Mouse (Mus musculus) embryonic fibroblast, embryonic 13.5 days (primary cell): ENCODE measurements around the gene Fam24a.

ENCODE experiments used
- CTCF ChIP-seq: IDR thresholded peaks from 2 replicates; pipeline ENCODE4 v1.5.1; 2011; ENCODE audit warnings: mild to moderate bottlenecking, control low read depth, low read length, moderate library complexity, borderline replicate concordance; ENCODE audit not compliant: insufficient read depth
- POLR2A ChIP-seq: IDR thresholded peaks from 2 replicates; pipeline ENCODE4 v1.6.1; 2011; ENCODE audit warnings: low read depth, mild to moderate bottlenecking, control low read depth, low read length, moderate library complexity

DNA sequence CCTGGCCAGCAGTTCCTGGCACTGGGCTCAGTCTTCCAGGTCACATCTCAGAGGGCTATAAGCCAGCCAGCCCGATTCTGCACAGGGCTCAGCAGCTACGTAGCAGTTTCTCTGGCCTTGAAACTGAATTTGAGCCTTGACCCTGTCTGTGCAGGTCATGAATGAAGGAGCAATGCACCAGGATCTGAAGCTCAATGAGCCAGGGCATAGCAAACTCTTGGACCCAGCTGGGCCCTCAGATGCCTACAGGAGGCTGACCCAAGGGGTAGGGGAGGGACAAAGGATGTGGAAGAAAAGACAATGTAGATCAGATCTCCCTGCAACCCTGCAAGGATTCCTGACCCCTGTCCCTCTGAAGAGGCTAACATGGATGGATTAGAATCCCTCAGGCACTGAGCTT lies 11.5 kb upstream of the Fam24a start, which contains the start of gene Cuzd1:
- TF ChIP-seq POLR2A, result no peak
- TF ChIP-seq CTCF, result no peak
